Mouse (Mus musculus) splenic B cell, adult 2 months (primary cell): ENCODE data around the gene Vmn2r4.
"Not testable (repeated sequence)": the region's sequence is repeated elsewhere in the genome, so short reads cannot be mapped to it uniquely, and the experiment has no call there.

Experiments used
- DNase-seq: peaks from one replicate; pipeline ENCODE4 v3.0.0-alpha.2; 2011; ENCODE audit warnings: low read depth, low spot score
- H3K27me3 ChIP-seq: 2 replicates; pipeline ENCODE4 v1.6.1; 2012; ENCODE audit warnings: mild to moderate bottlenecking, low read length, moderate library complexity, mixed read lengths; ENCODE audit not compliant: control insufficient read depth, poor library complexity, insufficient read depth, severe bottlenecking
- H3K36me3 ChIP-seq: 2 replicates; pipeline ENCODE4 v1.6.1; 2012; ENCODE audit warnings: mild to moderate bottlenecking, low read length, moderate library complexity, mixed read lengths; ENCODE audit not compliant: control insufficient read depth, poor library complexity, insufficient read depth, severe bottlenecking

Vmn2r4 gene

GRCm38 (mm10) chr3:64415268-64415667 lies at the start of gene Vmn2r4:
Vmn2r4 (minus strand) TSS chr3:64415368.
- H3K36me3 ChIP-seq, DNase-seq, H3K27me3 ChIP-seq: not testable (repeated sequence)

GRCm38 (mm10) chr3:64434261-64434660 lies 19.1 kb upstream of the Vmn2r4 start:
- DNase-seq, H3K36me3 ChIP-seq, H3K27me3 ChIP-seq: not testable (repeated sequence)

- not testable (repeated sequence) for DNase-seq, H3K27me3 ChIP-seq, H3K36me3 ChIP-seq
These were observed 13.1 kb upstream of the Vmn2r4 start for GRCm38 (mm10) chr3:64428117-64428798.

- not testable (repeated sequence) for H3K27me3 ChIP-seq, H3K36me3 ChIP-seq, DNase-seq
These were observed 7.0 kb upstream of the Vmn2r4 start for GRCm38 (mm10) chr3:64422141-64422540.

- not testable (repeated sequence) for DNase-seq, H3K27me3 ChIP-seq, H3K36me3 ChIP-seq
These were observed 2.3 kb upstream of the Vmn2r4 start for GRCm38 (mm10) chr3:64417477-64417876.

- DNase-seq, H3K27me3 ChIP-seq, H3K36me3 ChIP-seq: not testable (repeated sequence)
These were observed 915 bp downstream of the Vmn2r4 start for GRCm38 (mm10) chr3:64414253-64414652.

GRCm38 (mm10) chr3:64359286-64360035 lies 55.7 kb downstream of the Vmn2r4 start:
- H3K27me3 ChIP-seq = no peaks in the 10 kb centered on the region
- H3K36me3 ChIP-seq = no peaks in the 10 kb centered on the region
- no peak for DNase-seq
